Mouse (Mus musculus): Measurements from ENCODE around the gene Rbp7.

GRCm38 (mm10) chr4:149489415-149490240 is 34.9 kb upstream of the Rbp7 start:
- no peak for TF ChIP-seq CTCF (IDR thresholded peaks at IDR 0.05; ENCODE audit: control insufficient read depth, insufficient read depth, insufficient read length)
- no peak for TF ChIP-seq MAX (IDR thresholded peaks at IDR 0.05)
- no peak for TF ChIP-seq USF1 (IDR thresholded peaks at IDR 0.05; ENCODE audit: low read depth)

Data from C2C12 (cell line).